Comparison of ENCODE assay signal across 12 mouse cellular contexts in the genomic region with DNA sequence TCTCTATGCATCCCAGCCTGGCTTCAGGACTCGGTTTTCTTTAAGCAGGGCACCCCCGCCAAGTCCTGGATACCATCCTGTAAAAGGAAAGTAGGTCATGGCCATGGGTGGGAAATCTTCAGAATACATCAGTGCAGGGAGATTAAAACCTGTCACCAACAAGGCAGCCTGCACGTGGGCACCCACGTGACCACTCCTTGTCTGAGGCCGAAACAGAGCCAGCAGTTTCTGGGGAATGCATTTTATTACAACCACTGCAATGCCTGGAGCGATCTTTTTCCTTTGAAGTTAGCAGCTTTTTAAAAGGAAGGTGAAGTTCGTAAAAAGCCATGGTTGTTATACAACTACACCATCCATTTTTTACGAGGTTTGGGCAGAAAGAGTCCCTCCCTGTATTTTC.
DNase-seq lines count a peak whose midpoint lies in the region; ATAC-seq and TF ChIP-seq lines count a peak whose summit lies in the region.
"Had no signal": no experiment of that assay in that cellular context is flagged by ENCODE, and none has a peak within 500 bp of the region (broad histone marks: within the 10 kb centered on the region; RNA-seq: fewer than 3 reads in every experiment).

No protein-coding gene starts in this region.

- no peaks in the 10 kb centered on the region for H3K9me3 ChIP-seq in forebrain, postnatal 0 days (ENCODE audit: low read length)
- no peaks in the 10 kb centered on the region for H3K9me3 ChIP-seq in lung, postnatal 0 days (ENCODE audit: low read length)
- H3K9me3 ChIP-seq: hindbrain, embryonic 10.5 days had no signal

- no peak overlapping the region for H3K9ac ChIP-seq in forebrain, postnatal 0 days
- H3K9ac ChIP-seq in lung, postnatal 0 days (replicated peaks; ENCODE audit: low read depth): no peak overlapping the region

- no peaks in the 10 kb centered on the region for H3K27me3 ChIP-seq in forebrain, postnatal 0 days (ENCODE audit: insufficient read depth, low read length)
- H3K27me3 ChIP-seq in lung, postnatal 0 days (replicated peaks; ENCODE audit: insufficient read depth, low read length): no peaks in the 10 kb centered on the region

- peak; percentile 31 to 76 for DNase-seq in frontal cortex, adult 2 months (ENCODE audit: extremely low spot score in 1 of 2, low spot score in 1 of 2)
- peak; percentile 61 for DNase-seq in adrenal gland, adult 2 months
- peak; percentile 72 to 74 for DNase-seq in cerebellum, postnatal 10 days
- peak; percentile 53 to 55 for DNase-seq in left cerebral cortex, postnatal 36 days (ENCODE audit: low spot score in 2 of 2)
- no peak for DNase-seq in thymus, postnatal 0 days (ENCODE audit: low spot score)
- DNase-seq in forebrain, postnatal 0 days: no peak
- no peak for DNase-seq in lung, postnatal 0 days (ENCODE audit: low spot score)
- DNase-seq: B cell, adult 2 months; layer of hippocampus, postnatal 36 days had no signal

- TF ChIP-seq EP300 in lung, postnatal 0 days (IDR thresholded peaks at IDR 0.05): no peak

- H3K36me3 ChIP-seq in forebrain, postnatal 0 days (ENCODE audit: insufficient read depth): no peaks in the 10 kb centered on the region
- H3K36me3 ChIP-seq in lung, postnatal 0 days (ENCODE audit: insufficient read depth, low read length): no peaks in the 10 kb centered on the region
- H3K36me3 ChIP-seq: hindbrain, embryonic 10.5 days had no signal

- H3K27ac ChIP-seq in forebrain, postnatal 0 days (ENCODE audit: low read depth, low read length): no peak overlapping the region
- no peak overlapping the region for H3K27ac ChIP-seq in lung, postnatal 0 days (ENCODE audit: low read length)
- H3K27ac ChIP-seq: hindbrain, embryonic 10.5 days had no signal

- no peaks in the 10 kb centered on the region for H3K4me1 ChIP-seq in forebrain, postnatal 0 days (ENCODE audit: insufficient read depth)
- H3K4me1 ChIP-seq in lung, postnatal 0 days (ENCODE audit: insufficient read depth, low read depth, low read length): no peaks in the 10 kb centered on the region

- intact Hi-C loops in left cerebral cortex, postnatal 36 days (cut with DNase I): loop anchor here (2.0 kb wide), 1 partner anchor 58 kb away; no protein-coding TSS in a partner anchor

- 70% methylated on average over 8 of the region's 8 CpGs for WGBS in forebrain, postnatal 0 days
- 65% methylated on average over 8 of the region's 8 CpGs for WGBS in lung, postnatal 0 days

- TF ChIP-seq CTCF in forebrain, postnatal 0 days (IDR thresholded peaks at IDR 0.05; ENCODE audit: low read depth): no peak
- TF ChIP-seq CTCF in lung, postnatal 0 days (IDR thresholded peaks at IDR 0.05): no peak

- no peak overlapping the region for H3K4me3 ChIP-seq in forebrain, postnatal 0 days (ENCODE audit: low read depth, low read length)
- H3K4me3 ChIP-seq in lung, postnatal 0 days (ENCODE audit: low read depth, low read length): no peak overlapping the region
- H3K4me3 ChIP-seq: hindbrain, embryonic 10.5 days; myocyte had no signal

- no peak for ATAC-seq in frontal cortex, adult (ENCODE audit: low TSS enrichment)
- ATAC-seq in forebrain, postnatal 0 days: no peak
- ATAC-seq in lung, postnatal 0 days: no peak

- H3K4me2 ChIP-seq in forebrain, postnatal 0 days (ENCODE audit: low read depth): no peak overlapping the region
- H3K4me2 ChIP-seq in lung, postnatal 0 days (replicated peaks; ENCODE audit: low read depth, low read length): no peak overlapping the region

Comparison
In these comparisons a context has a peak if more than half of its experiments do, and no peak if none do; other contexts are left out.
1. DNase-seq: peak in frontal cortex, adult 2 months (2 of 2), adrenal gland, adult 2 months (single experiment), cerebellum, postnatal 10 days (2 of 2) and left cerebral cortex, postnatal 36 days (2 of 2); none in thymus, postnatal 0 days (single experiment), forebrain, postnatal 0 days (single experiment) and lung, postnatal 0 days (single experiment).